Mouse (Mus musculus) thymus, adult 2 months (tissue): ENCODE results near the gene Dgki. TPM values are rescaled to one million over a fixed set of nuclear protein-coding genes. Genes with fewer than 3 reads are reported as not detected.

Source experiments
- DNase-seq: peaks from one replicate; pipeline ENCODE4 v3.0.0; 2021
- H3K27ac ChIP-seq: fragments of 200-500 bp; 2 replicates; pipeline ENCODE4 v1.5.1; 2012; ENCODE audit warnings: low read length, control low read depth; ENCODE audit not compliant: control insufficient read depth, insufficient read depth
- H3K27me3 ChIP-seq: fragments of 200-500 bp; 2 replicates; pipeline ENCODE4 v1.6.1; 2012; ENCODE audit warnings: mild to moderate bottlenecking, low read length, moderate library complexity, mixed read lengths; ENCODE audit not compliant: control insufficient read depth, insufficient read depth
- H3K36me3 ChIP-seq: fragments of 200-500 bp; 2 replicates; pipeline ENCODE4 v1.6.1; 2012; ENCODE audit warnings: mild to moderate bottlenecking, low read length, moderate library complexity; ENCODE audit not compliant: control insufficient read depth, insufficient read depth
- H3K4me1 ChIP-seq: fragments of 200-500 bp; replicated peaks from 2 replicates; pipeline ENCODE4 v1.6.1; 2012; ENCODE audit warnings: low read length; ENCODE audit not compliant: control insufficient read depth, insufficient read depth
- H3K4me3 ChIP-seq: fragments of 200-500 bp; 2 replicates; pipeline ENCODE4 v1.5.1; 2012; ENCODE audit warnings: mild to moderate bottlenecking, low read length, control low read depth, moderate library complexity; ENCODE audit not compliant: control insufficient read depth, insufficient read depth
- CTCF ChIP-seq: fragments of 200-500 bp; IDR thresholded peaks from 2 replicates; pipeline ENCODE4 v1.5.1; 2012; ENCODE audit warnings: mild to moderate bottlenecking, control low read depth, low read length, moderate library complexity, borderline replicate concordance; ENCODE audit not compliant: control insufficient read depth, poor library complexity, insufficient read depth; ENCODE audit errors: extremely low read depth
- POLR2A ChIP-seq: fragments of 200-500 bp; IDR thresholded peaks from 2 replicates; pipeline ENCODE4 v1.6.1; 2012; ENCODE audit warnings: mild to moderate bottlenecking, low read length, control low read depth, moderate library complexity; ENCODE audit not compliant: control insufficient read depth, poor library complexity, insufficient read depth; ENCODE audit errors: extremely low read depth
- WGBS: fragments of 180-500 bp; shearing (Covaris S2); methylation state at CpG from one replicate; pipeline ENCODE4 v1.1.7; 2018; 5-methylcytosine and 5-hydroxymethylcytosine counted together
- polyA plus RNA-seq: library from polyadenylated mRNA; depleted of rRNA; stranded (reverse); fragments of >200 nt; gene quantifications from 2 replicates; pipeline ENCODE4 v1.2.3, GENCODE M21; 2012

Dgki gene
- polyA plus RNA-seq, 1 experiment = 0.15 TPM

GRCm38 (mm10) chr6:37195766-37196165 lies 104.2 kb downstream of the Dgki start:
- H3K27me3 ChIP-seq = no peaks in the 10 kb centered on the region
- 97% methylated on average over 4 of the region's 4 CpGs for whole genome bisulfite sequencing
- TF ChIP-seq POLR2A (no peak), CTCF (no peak)
- H3K4me3 ChIP-seq = no peak overlapping the region
- DNase-seq = no peak
- H3K36me3 ChIP-seq = no peaks in the 10 kb centered on the region
- no peak overlapping the region for H3K27ac ChIP-seq
- H3K4me1 ChIP-seq = no peaks in the 10 kb centered on the region

- H3K27ac ChIP-seq = no peak overlapping the region
- H3K27me3 ChIP-seq = no peaks in the 10 kb centered on the region
- no peak for TF ChIP-seq POLR2A
- TF ChIP-seq CTCF = no peak
- 86% methylated on average over 4 of the region's 4 CpGs for WGBS
- H3K4me3 ChIP-seq = no peak overlapping the region
- DNase-seq = no peak
- no peaks in the 10 kb centered on the region for H3K4me1 ChIP-seq
- H3K36me3 ChIP-seq = no peaks in the 10 kb centered on the region
Measured at GRCm38 (mm10) chr6:37181961-37182360, 118.0 kb downstream of the Dgki start.

GRCm38 (mm10) chr6:37171149-37171832 lies 128.7 kb downstream of the Dgki start:
- Histone ChIP-seq H3K27me3 (no peaks in the 10 kb centered on the region), H3K4me1 (no peaks in the 10 kb centered on the region), H3K36me3 (no peaks in the 10 kb centered on the region), H3K4me3 (no peak overlapping the region), H3K27ac (no peak overlapping the region)
- 93% methylated on average over 12 of the region's 12 CpGs for WGBS
- TF ChIP-seq POLR2A (no peak), CTCF (no peak)
- DNase-seq = no peak

- TF ChIP-seq POLR2A = no peak
- no peak for TF ChIP-seq CTCF
- Histone ChIP-seq H3K27ac (no peak overlapping the region), H3K4me3 (no peak overlapping the region), H3K4me1 (no peaks in the 10 kb centered on the region), H3K36me3 (no peaks in the 10 kb centered on the region), H3K27me3 (no peaks in the 10 kb centered on the region)
- no peak for DNase-seq
- WGBS = 86% methylated on average over 3 of the region's 3 CpGs
Measured at GRCm38 (mm10) chr6:37158880-37159279, 141.1 kb downstream of the Dgki start.

- 98% methylated on average over 1 of the region's 1 CpGs for WGBS
- Histone ChIP-seq H3K4me1 (no peaks in the 10 kb centered on the region), H3K4me3 (no peak overlapping the region), H3K27me3 (no peaks in the 10 kb centered on the region), H3K36me3 (no peaks in the 10 kb centered on the region), H3K27ac (no peak overlapping the region)
- no peak for TF ChIP-seq POLR2A
- TF ChIP-seq CTCF = no peak
- no peak for DNase-seq
Measured at GRCm38 (mm10) chr6:37154051-37154450, 145.9 kb downstream of the Dgki start.

- Histone ChIP-seq H3K36me3 (no peaks in the 10 kb centered on the region), H3K4me3 (no peak overlapping the region), H3K27me3 (no peaks in the 10 kb centered on the region), H3K27ac (no peak overlapping the region), H3K4me1 (no peaks in the 10 kb centered on the region; the same call in 1 of the 2 replicates)
- TF ChIP-seq POLR2A (no peak), CTCF (no peak)
- WGBS = 85% methylated on average over 2 of the region's 2 CpGs
- no peak for DNase-seq
Measured at GRCm38 (mm10) chr6:37150483-37150882, 149.5 kb downstream of the Dgki start.
